Mouse (Mus musculus) testis, adult 2 months (tissue): Measurements from ENCODE around the gene Minos1.

Experiments
- CTCF ChIP-seq: fragments of 200-500 bp; IDR thresholded peaks from 2 replicates; pipeline ENCODE4 v1.5.1; 2012; ENCODE audit warnings: low read depth, mild to moderate bottlenecking, inconsistent platforms, low read length, moderate library complexity; ENCODE audit not compliant: control insufficient read depth, insufficient read depth, insufficient replicate concordance
- POLR2A ChIP-seq: fragments of 200-500 bp; IDR thresholded peaks from 2 replicates; pipeline ENCODE4 v1.6.1; 2012; ENCODE audit warnings: low read depth, mild to moderate bottlenecking, inconsistent platforms, low read length, moderate library complexity; ENCODE audit not compliant: control insufficient read depth

DNA sequence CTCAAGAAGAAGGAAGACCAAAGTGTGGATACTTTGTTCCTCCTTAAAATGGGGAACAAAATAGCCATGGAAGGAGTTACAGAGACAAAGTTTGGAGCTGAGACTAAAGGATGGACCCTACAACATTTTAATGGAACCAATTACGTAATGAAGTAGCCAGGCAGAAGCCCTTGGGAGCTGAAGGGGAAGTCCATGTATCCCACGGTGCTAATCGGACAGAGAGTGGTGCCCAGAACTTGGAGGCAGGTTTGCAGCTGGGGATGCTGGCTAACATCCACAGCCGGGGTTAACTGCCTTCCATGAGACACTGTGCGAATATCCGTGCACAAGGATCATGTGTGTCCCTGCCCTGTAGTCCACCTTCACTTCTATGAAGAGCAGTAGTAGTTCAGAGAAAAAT lies 25.6 kb upstream of the Minos1 start:
- TF ChIP-seq POLR2A (no peak), CTCF (no peak)
